Mouse (Mus musculus) kidney, adult 18-20 months (tissue): ENCODE measurements around the gene Atp13a5.

Experiments used
- DNase-seq: peaks from one replicate; pipeline ENCODE4 v3.0.0; 2021

Gene Atp13a5

DNA sequence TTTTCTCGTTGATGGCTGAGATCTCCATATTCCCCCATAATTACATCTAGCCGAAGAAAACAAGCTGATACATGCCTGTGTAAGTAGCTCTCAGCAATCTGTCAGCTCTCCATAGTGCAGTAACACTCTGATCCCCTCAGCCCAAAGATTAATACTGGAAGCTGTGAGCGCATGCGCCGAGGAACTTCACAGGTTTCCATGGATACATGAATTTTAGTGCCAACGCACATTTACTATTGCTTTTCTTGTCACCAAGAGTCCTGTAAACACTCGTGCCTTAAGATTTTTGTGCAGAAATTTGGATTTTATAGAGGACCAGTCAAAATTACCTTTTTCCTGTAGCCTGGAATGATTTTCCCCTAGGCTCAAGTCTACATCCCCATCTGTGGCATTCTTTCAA lies 173.7 kb downstream of the Atp13a5 start:
- no peak for DNase-seq

GRCm38 (mm10) chr16:29201146-29201545 lies 177.4 kb downstream of the Atp13a5 start:
- DNase-seq: peak; percentile 9

DNA sequence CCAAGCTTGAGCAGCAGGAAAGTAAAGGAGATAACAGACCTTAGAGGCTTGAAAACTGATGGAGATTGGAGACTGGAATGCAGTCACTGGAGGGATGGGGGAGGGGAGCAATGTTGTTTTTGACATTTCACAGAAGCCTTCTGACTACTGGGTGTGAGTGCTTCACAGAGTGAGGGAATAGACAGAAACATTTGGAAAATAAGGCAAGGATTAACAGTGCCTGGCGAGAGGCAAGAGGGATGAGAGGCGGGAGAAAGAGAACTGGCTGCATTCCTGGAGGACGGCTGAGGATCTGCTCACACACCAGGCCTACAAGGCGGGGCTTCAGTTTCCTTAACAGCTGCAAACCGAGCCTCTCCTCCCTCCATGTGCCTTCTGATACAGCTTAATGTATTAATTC lies 180.1 kb downstream of the Atp13a5 start:
- no peak for DNase-seq

DNA sequence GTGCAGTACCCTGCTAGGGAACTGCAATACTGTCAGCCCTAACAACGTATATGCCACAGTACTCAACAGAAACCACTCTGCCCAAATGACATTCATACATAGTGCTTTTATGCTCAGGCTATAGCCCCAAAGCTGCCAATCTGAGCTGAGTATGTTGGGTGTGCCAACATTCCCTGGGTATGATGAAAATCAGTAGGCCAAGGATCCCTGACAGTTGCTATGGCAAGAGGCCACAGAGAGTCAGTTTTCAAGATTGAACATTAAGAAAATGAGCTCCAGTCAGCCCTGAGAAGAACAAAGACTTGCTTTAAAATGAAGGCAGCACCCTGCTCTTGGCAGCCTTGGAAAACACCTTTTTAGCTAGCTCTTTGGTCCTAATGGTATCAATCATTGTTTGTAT lies 183.4 kb downstream of the Atp13a5 start:
- no peak for DNase-seq

GRCm38 (mm10) chr16:29193981-29194380 lies 184.6 kb downstream of the Atp13a5 start:
- no peak for DNase-seq

GRCm38 (mm10) chr16:29192911-29193310 lies 185.6 kb downstream of the Atp13a5 start:
- DNase-seq: no peak
